Mouse (Mus musculus): Measurements from ENCODE around the gene Asb6.

- TF ChIP-seq CTCF (IDR thresholded peaks at IDR 0.05; ENCODE audit: low read depth, low read length) (no peak), POLR2A (IDR thresholded peaks at IDR 0.05; ENCODE audit: extremely low read depth, insufficient read depth, low read length) (no peak)
Measured at GRCm38 (mm10) chr2:30864968-30865381, 34.8 kb upstream of the Asb6 start.
